Mouse (Mus musculus) forebrain, postnatal 0 days (tissue): ENCODE data around the gene Fuom. TPM values are rescaled to one million over a fixed set of nuclear protein-coding genes. Genes with fewer than 3 reads are reported as not detected.

ENCODE experiments used
- ATAC-seq: fragments of 200-750 bp; cut with Nextera tagmentation; 2 replicates; pipeline ENCODE4 v1.8.0; 2017; ENCODE audit warnings: mild to moderate bottlenecking, moderate library complexity
- DNase-seq: peaks from one replicate; pipeline ENCODE4 v3.0.0-alpha.2; 2015
- H3K27ac ChIP-seq: fragments of 300-500 bp; sonication (generic); 2 replicates; pipeline ENCODE4 v1.5.1; 2014; ENCODE audit warnings: low read depth, mild to moderate bottlenecking, antibody characterized with exemption, low read length, moderate library complexity, mixed read lengths
- H3K27me3 ChIP-seq: fragments of 300-500 bp; sonication (generic); 2 replicates; pipeline ENCODE4 v1.6.1; 2014; ENCODE audit warnings: mild to moderate bottlenecking, low read length, mixed read lengths; ENCODE audit not compliant: insufficient read depth
- H3K36me3 ChIP-seq: fragments of 300-500 bp; sonication (generic); 2 replicates; pipeline ENCODE4 v1.6.1; 2014; ENCODE audit warnings: mild to moderate bottlenecking, moderate library complexity; ENCODE audit not compliant: insufficient read depth
- H3K4me1 ChIP-seq: fragments of 300-500 bp; sonication (generic); 2 replicates; pipeline ENCODE4 v1.6.1; 2014; ENCODE audit warnings: antibody characterized with exemption; ENCODE audit not compliant: insufficient read depth
- H3K4me2 ChIP-seq: fragments of 300-500 bp; sonication (generic); 2 replicates; pipeline ENCODE4 v1.6.1; 2014; ENCODE audit warnings: low read depth, mild to moderate bottlenecking, moderate library complexity
- H3K4me3 ChIP-seq: fragments of 300-500 bp; sonication (generic); 2 replicates; pipeline ENCODE4 v1.5.1; 2014; ENCODE audit warnings: low read depth, low read length, mixed read lengths
- H3K9ac ChIP-seq: fragments of 300-500 bp; sonication (generic); 2 replicates; pipeline ENCODE4 v1.6.1; 2014; ENCODE audit warnings: mild to moderate bottlenecking
- H3K9me3 ChIP-seq: fragments of 300-500 bp; sonication (generic); 2 replicates; pipeline ENCODE4 v1.6.1; 2016; ENCODE audit warnings: low read length
- CTCF ChIP-seq: sonication (generic); IDR thresholded peaks from 2 replicates; pipeline ENCODE4 v1.5.1; 2016; ENCODE audit warnings: antibody characterized with exemption, control low read depth, low read depth
- WGBS: fragments of 180-500 bp; shearing (Covaris S2); extraction: QIAGEN DNeasy Blood & Tissue Kit; methylation state at CpG from one replicate; pipeline ENCODE4 v1.1.7; 2014; 5-methylcytosine and 5-hydroxymethylcytosine counted together
- polyA plus RNA-seq: library from polyadenylated mRNA; unstranded; fragments of >200 nt; fragmentation: Nextera tagmentation; extraction: Ambion mirVana; gene quantifications from 2 replicates; pipeline ENCODE4 v1.2.1, GENCODE M21; 2015
- total RNA-seq: library from RNA; depleted of rRNA; stranded (reverse); fragments of >200 nt; gene quantifications from 2 replicates; pipeline ENCODE4 v1.2.3, GENCODE M21; 2014

The Fuom gene
- total and polyA plus RNA-seq, 2 experiments from 2014 or later = 23.0 to 28.4 TPM

DNA sequence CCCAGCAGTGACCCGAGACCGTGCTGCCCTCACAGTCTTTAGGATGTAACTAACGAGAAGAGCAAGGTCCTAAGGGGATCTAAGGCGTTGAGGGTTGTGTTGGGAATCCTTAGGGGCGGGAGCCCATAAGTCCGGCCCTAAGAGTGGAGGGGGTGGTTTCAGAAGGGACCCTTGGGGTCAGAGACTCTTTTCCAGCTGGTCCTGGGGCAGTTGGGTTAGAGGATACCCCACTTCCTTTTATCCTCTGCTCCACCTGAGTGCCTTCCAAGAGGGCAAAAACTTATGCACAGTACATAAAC, 40.5 kb downstream of the Fuom start:
- H3K27me3 ChIP-seq = peaks cover 3% of the 10 kb centered on the region

DNA sequence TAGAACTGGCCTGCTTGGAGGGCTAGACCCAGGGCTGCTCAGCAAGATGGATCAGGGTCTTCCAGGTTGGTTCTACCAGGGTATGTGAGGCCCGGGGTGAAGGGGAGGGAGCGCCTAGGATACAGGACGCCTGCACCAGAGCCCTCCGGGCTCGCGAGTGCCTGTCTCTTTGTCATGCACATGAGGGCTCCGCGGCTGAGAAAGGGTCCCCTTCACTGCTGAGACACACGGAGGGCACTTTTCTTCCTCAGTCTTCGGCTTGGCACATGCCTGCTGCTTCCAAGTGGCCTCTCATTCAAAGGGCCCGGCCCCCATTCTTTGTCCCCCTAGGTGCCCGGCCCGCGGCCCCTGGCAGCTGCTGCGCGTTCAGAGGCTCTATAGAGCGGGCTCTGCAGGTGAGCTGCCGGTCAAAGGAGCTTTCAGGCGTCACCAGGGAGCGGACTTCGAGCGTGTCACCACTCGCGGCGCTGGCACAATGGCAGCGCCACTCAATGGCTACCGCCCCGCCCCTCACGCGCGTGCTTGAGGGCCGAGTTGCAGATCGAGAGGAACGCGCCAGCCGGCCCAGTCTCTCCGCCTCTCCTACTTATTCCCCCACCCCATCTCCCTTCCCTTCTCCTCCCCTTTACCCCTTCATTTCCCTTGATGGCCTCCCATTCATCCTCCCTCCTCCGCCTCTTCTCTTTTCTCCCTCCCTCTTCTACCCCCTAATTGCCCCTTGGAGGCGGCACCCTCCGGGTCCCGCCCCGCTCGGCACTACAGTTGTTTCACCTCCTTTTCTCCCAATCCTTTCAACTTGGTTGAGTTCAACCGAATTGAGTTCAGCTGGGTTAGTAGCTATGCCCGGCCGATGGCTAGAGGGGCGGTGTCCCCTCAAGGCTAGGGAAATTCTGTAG, 41.1 kb downstream of the Fuom start:
- peak overlapping the region; percentile 35 for H3K4me3 ChIP-seq
- peak; percentile 75 for DNase-seq
- H3K9ac ChIP-seq = peak overlapping the region; percentile 54
- whole genome bisulfite sequencing = 1% methylated on average over 47 of the region's 47 CpGs
- peak overlapping the region; percentile 88 for H3K4me2 ChIP-seq
- H3K27ac ChIP-seq = 0 out of 2 replicates have a peak overlapping the region, but pooled peaks have one; percentile 3
- H3K27me3 ChIP-seq = peaks cover 3% of the 10 kb centered on the region
- H3K36me3 ChIP-seq = no peaks in the 10 kb centered on the region
- no peaks in the 10 kb centered on the region for H3K9me3 ChIP-seq
- TF ChIP-seq CTCF = 0 out of 2 replicates have a peak, but pooled peaks have one; percentile 21
- peak; percentile 53 for ATAC-seq
- H3K4me1 ChIP-seq = peaks cover 19% of the 10 kb centered on the region

More for the DNA sequence above, 40.5 kb downstream of the Fuom start:
- no peak overlapping the region for H3K27ac ChIP-seq
- WGBS = 5% methylated on average over 6 of the region's 6 CpGs
- H3K4me3 ChIP-seq = peak overlapping the region; percentile 35; the same call in 1 of the 2 replicates
- no peak for TF ChIP-seq CTCF
- H3K36me3 ChIP-seq = no peaks in the 10 kb centered on the region
- H3K9ac ChIP-seq = peak overlapping the region; percentile 54
- DNase-seq = no peak
- no peaks in the 10 kb centered on the region for H3K9me3 ChIP-seq
- H3K4me2 ChIP-seq = peak overlapping the region; percentile 88
- peaks cover 19% of the 10 kb centered on the region for H3K4me1 ChIP-seq
- ATAC-seq = no peak

DNA sequence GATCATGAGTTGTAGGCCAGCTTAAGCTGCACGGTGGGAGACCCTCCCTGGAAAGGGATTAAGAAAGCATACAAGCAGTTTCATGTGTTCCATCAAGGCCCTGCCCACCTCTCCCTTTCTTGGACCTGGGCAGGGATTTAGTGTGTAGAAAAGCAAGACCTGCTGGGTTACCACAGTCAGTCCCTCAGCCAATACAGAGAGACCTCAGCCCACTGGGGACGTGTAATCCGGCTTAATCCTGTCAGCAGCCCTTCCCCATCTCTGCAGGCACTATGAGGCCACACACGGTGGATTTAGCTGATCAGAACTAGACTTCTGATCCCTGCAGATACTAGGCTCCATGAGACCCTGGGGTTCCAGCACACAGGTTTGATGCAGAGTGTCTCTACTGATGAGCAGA, 42.6 kb downstream of the Fuom start:
- ATAC-seq = no peak
- H3K9me3 ChIP-seq = no peaks in the 10 kb centered on the region
- no peaks in the 10 kb centered on the region for H3K36me3 ChIP-seq
- H3K4me2 ChIP-seq = no peak overlapping the region
- no peak overlapping the region for H3K4me3 ChIP-seq
- H3K4me1 ChIP-seq = peaks cover 19% of the 10 kb centered on the region
- no peak for TF ChIP-seq CTCF
- WGBS = 37% methylated on average over 4 of the region's 4 CpGs
- no peak for DNase-seq
- no peak overlapping the region for H3K27ac ChIP-seq
- H3K9ac ChIP-seq = no peak overlapping the region
- peaks cover 3% of the 10 kb centered on the region for H3K27me3 ChIP-seq

DNA sequence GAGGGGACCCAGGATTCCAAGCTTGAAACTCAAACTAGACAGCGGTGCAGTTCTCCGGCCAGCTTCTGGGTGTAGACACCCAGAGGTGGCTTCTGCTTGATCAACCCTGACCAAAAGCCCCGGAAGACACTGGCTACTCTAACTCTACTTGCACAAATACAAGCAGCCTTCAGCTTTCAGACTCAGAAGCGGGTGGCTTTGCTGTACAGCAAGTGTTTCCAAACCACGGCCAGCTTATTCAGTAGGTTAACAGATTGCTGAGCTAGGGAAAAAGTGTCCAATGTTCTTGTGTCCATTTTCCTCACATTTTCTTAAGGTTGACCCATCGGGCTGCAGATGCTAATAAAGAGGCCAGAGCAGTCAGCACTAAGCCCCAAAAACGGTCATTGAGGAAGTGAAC, 43.7 kb downstream of the Fuom start:
- DNase-seq (no peak), ATAC-seq (no peak)
- Histone ChIP-seq H3K27me3 (peaks cover 3% of the 10 kb centered on the region), H3K27ac (peak overlapping the region; percentile 51), H3K9me3 (no peaks in the 10 kb centered on the region), H3K4me3 (peak overlapping the region; percentile 45), H3K4me1 (peaks cover 19% of the 10 kb centered on the region), H3K36me3 (no peaks in the 10 kb centered on the region), H3K4me2 (peak overlapping the region; percentile 77), H3K9ac (peak overlapping the region; percentile 75)
- no peak for TF ChIP-seq CTCF
- 11% methylated on average over 7 of the region's 7 CpGs for WGBS

DNA sequence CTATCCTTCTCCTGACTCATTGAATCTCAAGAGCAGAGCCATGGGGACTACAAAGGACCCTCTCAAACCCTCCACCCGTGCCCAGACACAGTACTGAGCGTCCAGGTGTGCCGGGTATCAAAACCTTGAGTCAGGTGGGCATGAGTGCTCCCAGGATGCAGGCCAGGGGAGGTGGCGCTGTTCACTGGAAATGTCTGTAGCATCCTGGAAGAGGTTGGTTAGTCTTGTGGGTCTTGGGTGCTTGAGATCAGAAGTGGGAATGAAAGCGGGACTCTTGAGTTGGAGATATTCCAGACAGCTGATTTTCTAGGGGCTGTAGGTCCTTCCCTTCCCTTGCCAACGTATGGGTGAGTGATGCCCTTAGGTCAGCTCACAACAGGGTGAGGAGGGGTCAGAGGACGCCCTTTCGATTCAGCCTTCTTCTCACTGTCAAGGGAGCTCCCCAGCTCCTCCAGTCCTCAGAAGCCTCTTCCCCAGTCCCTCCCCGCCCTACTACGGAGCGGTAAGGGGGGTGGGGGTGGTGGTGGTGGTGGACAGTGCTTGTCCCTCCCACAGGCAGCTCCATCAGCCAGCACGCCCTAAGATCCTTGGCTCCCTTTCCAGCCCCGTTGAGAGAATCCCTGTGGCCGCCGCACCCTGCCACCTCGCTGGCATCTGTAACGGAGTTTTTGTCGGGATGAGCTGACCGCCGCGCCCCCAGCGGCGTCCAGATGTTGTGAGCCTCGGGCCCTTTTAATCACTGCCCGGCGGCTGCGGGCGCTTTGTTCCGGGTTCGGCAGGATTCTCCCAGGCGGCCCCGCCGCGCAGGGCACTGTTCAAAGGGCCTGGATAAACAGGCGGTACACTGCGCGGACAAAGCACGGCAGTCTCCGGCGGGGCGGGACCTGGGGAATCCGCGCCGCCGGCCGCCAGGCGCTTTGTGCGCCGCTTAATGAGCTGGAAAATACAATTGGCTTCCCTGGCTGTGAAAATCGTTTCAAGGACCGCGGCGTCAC, 44.5 kb downstream of the Fuom start:
- H3K9me3 ChIP-seq = no peaks in the 10 kb centered on the region
- peak; percentile 34 for TF ChIP-seq CTCF
- peak overlapping the region; percentile 75 for H3K9ac ChIP-seq
- peak; percentile 72 for DNase-seq
- H3K36me3 ChIP-seq = no peaks in the 10 kb centered on the region
- H3K27me3 ChIP-seq = peaks cover 7% of the 10 kb centered on the region
- H3K4me1 ChIP-seq = peaks cover 19% of the 10 kb centered on the region
- H3K4me3 ChIP-seq = peak overlapping the region; percentile 45
- peak overlapping the region; percentile 77 for H3K4me2 ChIP-seq
- ATAC-seq = peak; percentile 71
- WGBS = 3% methylated on average over 53 of the region's 53 CpGs
- peak overlapping the region; percentile 51 for H3K27ac ChIP-seq

DNA sequence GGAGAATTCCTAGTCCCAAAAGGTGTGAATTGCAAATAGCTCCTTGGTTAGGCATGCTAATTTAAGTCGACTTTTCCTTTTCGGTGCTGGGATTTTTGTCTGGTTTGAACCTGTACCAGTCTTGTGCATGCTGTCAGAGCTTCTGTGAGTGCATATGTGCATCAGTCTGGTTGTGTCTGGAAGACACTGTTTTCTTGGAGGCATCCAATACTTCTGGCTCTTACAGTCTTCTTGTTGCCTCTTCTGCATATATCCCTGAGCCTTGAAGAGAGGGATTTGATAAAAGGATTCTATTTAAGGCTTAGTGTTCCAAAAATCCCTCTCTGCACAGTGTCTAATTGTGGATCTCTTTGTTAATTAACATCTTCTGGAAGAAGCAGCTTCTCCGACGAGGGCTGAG, 48.1 kb downstream of the Fuom start:
- Histone ChIP-seq H3K9ac (no peak overlapping the region), H3K9me3 (no peaks in the 10 kb centered on the region), H3K27ac (no peak overlapping the region), H3K36me3 (no peaks in the 10 kb centered on the region), H3K4me1 (0 out of 2 replicates have a peak, but pooled peaks cover 10% of the 10 kb centered on the region), H3K4me2 (no peak overlapping the region), H3K27me3 (peaks cover 33% of the 10 kb centered on the region), H3K4me3 (no peak overlapping the region)
- ATAC-seq (peak; percentile 68), DNase-seq (peak; percentile 83)
- TF ChIP-seq CTCF = no peak
- 61% methylated on average over 4 of the region's 4 CpGs for WGBS
